Mouse (Mus musculus) hindbrain, embryonic 15.5 days (tissue): ENCODE results near the gene Prelid3b. TPM values are rescaled to one million over a fixed set of nuclear protein-coding genes. Genes with fewer than 3 reads are reported as not detected.
A peak's percentile ranks its signal among the peaks of the same experiment; 100 is the strongest.

Experiments used
- ATAC-seq: fragments of 200-750 bp; cut with Nextera tagmentation; 2 replicates; pipeline ENCODE4 v1.8.0; 2017; ENCODE audit warnings: low read depth, moderate number of reproducible peaks, moderate TSS enrichment; ENCODE audit not compliant: low FRiP score
- H3K27ac ChIP-seq: fragments of 300-500 bp; sonication (generic); replicated peaks from 2 replicates; pipeline ENCODE4 v1.5.1; 2015; ENCODE audit warnings: mild to moderate bottlenecking, inconsistent platforms
- H3K27me3 ChIP-seq: fragments of 300-500 bp; sonication (generic); 2 replicates; pipeline ENCODE4 v1.6.1; 2015; ENCODE audit warnings: control low read depth, inconsistent platforms
- H3K36me3 ChIP-seq: fragments of 300-500 bp; sonication (generic); 2 replicates; pipeline ENCODE4 v1.6.1; 2015; ENCODE audit warnings: control low read depth, inconsistent platforms
- H3K4me1 ChIP-seq: fragments of 300-500 bp; sonication (generic); replicated peaks from 2 replicates; pipeline ENCODE4 v1.6.1; 2015; ENCODE audit warnings: control low read depth, inconsistent platforms
- H3K4me2 ChIP-seq: fragments of 300-500 bp; sonication (generic); 2 replicates; pipeline ENCODE4 v1.6.1; 2015; ENCODE audit warnings: moderate library complexity, mild to moderate bottlenecking, inconsistent platforms
- H3K4me3 ChIP-seq: fragments of 300-500 bp; sonication (generic); 2 replicates; pipeline ENCODE4 v1.5.1; 2015; ENCODE audit warnings: mild to moderate bottlenecking, inconsistent platforms
- H3K9ac ChIP-seq: fragments of 300-500 bp; sonication (generic); 2 replicates; pipeline ENCODE4 v1.6.1; 2015; ENCODE audit warnings: inconsistent platforms
- H3K9me3 ChIP-seq: fragments of 300-500 bp; sonication (generic); 2 replicates; pipeline ENCODE4 v1.6.1; 2016; ENCODE audit warnings: control low read depth, inconsistent platforms
- WGBS: fragments of 180-500 bp; shearing (Covaris S2); methylation state at CpG from one replicate; pipeline ENCODE4 v1.1.7; 2015; 5-methylcytosine and 5-hydroxymethylcytosine counted together
- polyA plus RNA-seq: library from polyadenylated mRNA; unstranded; fragments of >200 nt; fragmentation: Nextera tagmentation; extraction: Ambion mirVana; gene quantifications from 2 replicates; pipeline ENCODE4 v1.2.1, GENCODE M21; 2015

The Prelid3b gene
- polyA plus RNA-seq = 110 and 111 TPM in 2 replicates

DNA sequence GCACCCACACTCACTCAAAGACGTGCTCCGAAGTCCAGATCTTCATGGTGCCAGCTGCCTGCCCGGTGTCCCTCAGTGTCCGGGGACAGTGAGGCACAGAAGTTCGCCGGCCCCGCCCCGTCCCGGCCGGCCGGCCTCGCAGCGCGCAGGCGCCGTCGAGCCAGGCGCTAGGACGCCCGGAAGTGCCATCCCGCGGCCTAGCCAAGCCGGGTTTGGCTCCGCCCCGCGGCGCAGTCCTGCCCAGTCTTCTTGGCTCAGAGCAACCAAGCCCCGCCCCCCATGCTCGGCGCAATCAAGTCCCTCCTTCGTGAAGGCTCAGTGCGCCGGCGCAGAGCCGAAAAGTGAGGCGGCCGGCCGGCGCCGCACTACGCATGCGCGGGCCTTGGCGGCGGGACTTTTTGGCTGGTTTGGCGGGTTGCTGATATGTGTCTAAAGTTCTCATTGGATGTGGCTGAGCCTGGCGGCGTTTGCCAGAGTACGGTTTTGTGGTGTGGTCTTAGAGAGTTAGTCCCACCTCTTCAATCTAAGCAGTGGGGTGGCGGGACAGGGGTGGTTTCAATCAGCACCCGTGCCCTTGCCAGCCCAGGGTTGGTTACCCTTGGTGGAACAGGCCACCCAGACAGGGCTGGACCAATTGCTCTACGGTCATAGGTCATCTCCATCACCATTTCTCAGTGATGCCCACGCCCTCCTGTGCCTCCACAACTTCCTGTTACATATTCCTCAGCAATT lies at the start of gene Prelid3b:
Prelid3b (minus strand) TSS at position 264 of the 732 bp plus-strand sequence.
- no peaks in the 10 kb centered on the region for H3K9me3 ChIP-seq
- peak within 1 kb of the TSS; percentile 53; the same call in 1 of the 2 replicates for H3K27ac ChIP-seq

DNA sequence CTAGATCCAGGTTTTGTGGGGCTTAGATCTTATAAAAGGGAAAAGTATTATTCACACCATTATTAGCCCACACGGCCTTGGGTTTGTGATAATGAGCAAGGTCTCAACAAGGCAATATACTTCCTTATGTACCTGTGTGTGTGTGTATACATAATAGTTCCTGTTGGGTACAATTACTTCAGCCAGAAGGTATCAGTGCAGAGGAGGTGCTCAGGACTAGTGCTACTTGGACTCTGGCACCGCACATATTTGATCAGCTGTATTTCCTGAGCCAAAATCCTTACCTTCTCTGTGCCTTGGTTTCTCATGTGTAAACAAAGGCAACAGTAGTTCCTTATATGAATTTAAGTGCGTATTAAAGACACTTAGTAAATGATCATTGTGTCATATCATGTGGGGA lies 49.3 kb upstream of the Prelid3b start:
- no peaks in the 10 kb centered on the region for H3K27me3 ChIP-seq
- no peak overlapping the region for H3K4me3 ChIP-seq
- no peaks in the 10 kb centered on the region for H3K9me3 ChIP-seq
- WGBS = 92% methylated on average over 3 of the region's 3 CpGs
- no peak overlapping the region for H3K4me2 ChIP-seq
- H3K9ac ChIP-seq = no peak overlapping the region
- ATAC-seq = no peak
- H3K27ac ChIP-seq = no peak overlapping the region
- H3K4me1 ChIP-seq = no peaks in the 10 kb centered on the region
- H3K36me3 ChIP-seq = no peaks in the 10 kb centered on the region

More for the DNA sequence above, at the start of gene Prelid3b:
- Histone ChIP-seq H3K4me3 (peak within 1 kb of the TSS; percentile 67), H3K9ac (peak within 1 kb of the TSS; percentile 56), H3K27me3 (no peaks in the 10 kb centered on the region), H3K36me3 (no peaks in the 10 kb centered on the region; the same call in 1 of the 2 replicates), H3K4me2 (peak within 1 kb of the TSS; percentile 80), H3K4me1 (peaks cover 14% of the 10 kb centered on the region)
- peak; percentile 99 for ATAC-seq
- 1% methylated on average over 53 of the region's 53 CpGs for WGBS

DNA sequence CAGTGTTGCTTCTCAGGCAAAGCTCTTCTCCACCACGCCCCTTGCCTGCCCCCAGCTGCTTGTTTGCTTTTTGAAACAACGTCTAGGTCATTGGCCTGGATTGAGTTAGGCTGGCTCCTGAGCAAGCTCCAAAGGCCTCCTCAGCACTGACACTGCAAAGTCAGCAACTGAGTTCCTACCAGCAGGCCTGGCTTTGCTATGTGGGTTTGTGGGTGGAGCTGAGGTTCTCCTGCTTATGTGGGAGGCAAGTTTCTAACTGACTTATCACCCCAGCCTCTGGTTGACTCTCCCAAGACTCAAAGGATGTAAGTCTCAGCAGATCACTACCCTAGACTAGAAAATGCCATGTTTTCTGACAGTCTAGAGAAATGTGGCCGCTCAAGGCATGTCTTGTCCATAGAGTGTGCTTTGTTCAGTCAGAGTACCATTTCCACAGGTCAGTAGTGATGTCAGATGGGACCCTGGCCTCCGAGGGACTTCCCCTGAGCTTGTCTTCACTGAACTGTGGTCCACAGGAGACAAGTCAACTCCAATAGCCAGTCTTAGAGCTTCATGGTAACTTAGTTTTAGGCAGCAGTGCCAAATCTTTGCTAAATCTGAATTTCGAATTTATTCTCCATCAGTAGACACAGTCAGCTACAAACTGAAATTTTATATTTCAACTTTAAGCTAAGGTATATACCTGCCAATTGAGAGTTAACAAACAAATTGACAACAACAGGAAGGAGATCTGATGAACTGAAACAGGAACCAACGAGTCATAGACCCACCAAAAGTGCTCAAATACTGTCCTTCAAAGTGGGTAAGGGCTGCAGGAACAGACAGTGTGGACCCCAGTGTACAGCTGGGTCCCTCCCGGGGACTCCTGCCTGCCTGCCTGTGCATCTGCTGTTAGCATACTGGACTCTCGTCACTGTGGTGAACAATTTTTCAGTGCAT lies 44.5 kb upstream of the Prelid3b start:
- Histone ChIP-seq H3K27ac (no peak overlapping the region), H3K4me1 (no peaks in the 10 kb centered on the region), H3K36me3 (no peaks in the 10 kb centered on the region), H3K27me3 (no peaks in the 10 kb centered on the region), H3K4me3 (no peak overlapping the region), H3K9ac (no peak overlapping the region), H3K4me2 (no peak overlapping the region), H3K9me3 (no peaks in the 10 kb centered on the region)
- ATAC-seq = no peak
- 76% methylated on average over 8 of the region's 8 CpGs for WGBS

DNA sequence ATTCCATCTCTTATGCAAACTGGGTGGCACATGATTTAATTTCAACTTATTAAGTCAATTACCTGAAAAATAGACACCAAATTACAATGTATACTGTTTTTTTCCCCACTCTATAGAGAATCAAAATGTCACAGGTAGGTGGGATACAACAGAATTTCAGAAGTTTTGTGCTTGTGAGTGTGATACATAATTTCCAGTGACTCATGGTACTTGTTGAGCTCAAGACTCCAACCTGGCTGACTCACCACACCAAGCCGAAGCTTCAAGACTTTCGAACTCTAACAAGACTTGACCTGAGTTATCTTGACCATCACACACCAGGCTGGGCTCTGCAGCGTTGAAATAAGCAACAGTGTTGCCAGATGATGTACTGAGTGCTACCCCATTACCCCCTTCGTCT lies 42.0 kb upstream of the Prelid3b start:
- no peaks in the 10 kb centered on the region for H3K36me3 ChIP-seq
- WGBS = 85% methylated on average over 4 of the region's 4 CpGs
- H3K27me3 ChIP-seq = no peaks in the 10 kb centered on the region
- H3K9ac ChIP-seq = no peak overlapping the region
- no peaks in the 10 kb centered on the region for H3K9me3 ChIP-seq
- no peak overlapping the region for H3K27ac ChIP-seq
- ATAC-seq = no peak
- no peak overlapping the region for H3K4me3 ChIP-seq
- H3K4me1 ChIP-seq = no peaks in the 10 kb centered on the region
- no peak overlapping the region for H3K4me2 ChIP-seq

DNA sequence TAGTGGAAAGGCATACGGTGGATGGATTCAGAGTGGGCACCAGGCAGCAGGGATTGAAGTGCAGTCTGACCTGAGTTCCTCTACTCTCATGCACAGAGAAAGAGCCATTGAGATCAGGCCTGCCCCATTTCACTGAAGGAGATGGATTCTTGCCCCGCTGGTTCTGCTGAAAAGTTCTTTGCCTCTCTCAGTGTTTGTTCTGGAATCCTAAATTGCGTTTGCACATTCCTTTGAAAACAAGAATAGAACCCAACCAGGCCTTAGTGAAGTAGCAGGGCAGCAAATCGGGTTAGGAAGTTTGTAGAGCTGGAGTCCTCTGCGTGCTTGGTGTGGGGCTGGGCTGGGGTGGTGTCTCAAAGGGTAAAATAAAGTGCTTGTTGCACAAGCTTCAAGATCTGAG lies 40.9 kb upstream of the Prelid3b start:
- Histone ChIP-seq H3K27me3 (no peaks in the 10 kb centered on the region), H3K4me1 (no peaks in the 10 kb centered on the region), H3K9me3 (no peaks in the 10 kb centered on the region), H3K36me3 (no peaks in the 10 kb centered on the region), H3K27ac (no peak overlapping the region), H3K9ac (no peak overlapping the region), H3K4me3 (no peak overlapping the region), H3K4me2 (no peak overlapping the region)
- ATAC-seq = no peak
- 73% methylated on average over 5 of the region's 5 CpGs for WGBS

DNA sequence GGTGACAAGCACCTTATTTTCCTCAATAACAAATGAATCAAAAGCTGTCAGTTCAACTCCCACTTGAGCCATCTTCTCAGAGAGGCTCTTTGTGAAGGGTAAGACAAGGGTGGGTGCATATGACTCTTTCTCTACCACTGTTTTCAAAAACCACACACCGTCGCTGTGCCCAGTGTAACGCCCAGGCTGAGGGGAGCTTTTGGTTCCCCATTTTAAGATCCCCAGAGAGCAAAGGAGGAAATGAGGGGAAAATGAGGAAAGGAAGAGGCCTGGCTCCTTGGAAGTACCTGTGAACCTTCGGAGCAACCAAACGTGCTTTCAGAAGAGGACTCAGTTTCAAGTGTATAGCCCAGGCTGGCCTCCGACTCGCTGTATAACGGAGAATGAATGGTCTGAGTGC lies 36.9 kb upstream of the Prelid3b start:
- Histone ChIP-seq H3K9ac (no peak overlapping the region), H3K4me2 (no peak overlapping the region), H3K9me3 (no peaks in the 10 kb centered on the region), H3K36me3 (no peaks in the 10 kb centered on the region), H3K4me3 (no peak overlapping the region), H3K27me3 (no peaks in the 10 kb centered on the region), H3K4me1 (no peaks in the 10 kb centered on the region), H3K27ac (no peak overlapping the region)
- ATAC-seq = no peak
- WGBS = 93% methylated on average over 8 of the region's 8 CpGs

DNA sequence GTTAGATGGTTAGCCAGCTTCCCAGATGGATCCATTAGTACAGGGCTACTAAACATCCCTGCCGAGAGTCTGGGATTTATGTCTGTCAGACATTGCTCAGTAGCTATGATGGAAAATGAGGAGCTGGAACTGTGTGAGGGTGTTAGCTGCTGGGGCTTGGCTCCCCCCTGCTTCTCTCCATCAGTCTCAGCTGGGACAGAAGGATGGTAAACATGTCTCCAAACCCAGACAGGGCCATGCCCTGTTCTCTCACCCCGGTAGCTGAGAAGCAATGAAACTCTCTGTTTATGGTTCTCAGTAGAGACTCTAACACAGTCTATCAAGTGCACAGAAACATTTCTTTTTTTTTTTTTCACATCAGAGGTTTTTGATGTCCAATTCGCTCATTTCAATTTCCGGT lies 35.1 kb upstream of the Prelid3b start:
- no peak for ATAC-seq
- no peaks in the 10 kb centered on the region for H3K9me3 ChIP-seq
- H3K27me3 ChIP-seq = no peaks in the 10 kb centered on the region
- no peak overlapping the region for H3K9ac ChIP-seq
- H3K4me3 ChIP-seq = no peak overlapping the region
- H3K4me1 ChIP-seq = no peaks in the 10 kb centered on the region
- H3K27ac ChIP-seq = no peak overlapping the region
- WGBS = 88% methylated on average over 4 of the region's 4 CpGs
- H3K36me3 ChIP-seq = no peaks in the 10 kb centered on the region
- H3K4me2 ChIP-seq = no peak overlapping the region

DNA sequence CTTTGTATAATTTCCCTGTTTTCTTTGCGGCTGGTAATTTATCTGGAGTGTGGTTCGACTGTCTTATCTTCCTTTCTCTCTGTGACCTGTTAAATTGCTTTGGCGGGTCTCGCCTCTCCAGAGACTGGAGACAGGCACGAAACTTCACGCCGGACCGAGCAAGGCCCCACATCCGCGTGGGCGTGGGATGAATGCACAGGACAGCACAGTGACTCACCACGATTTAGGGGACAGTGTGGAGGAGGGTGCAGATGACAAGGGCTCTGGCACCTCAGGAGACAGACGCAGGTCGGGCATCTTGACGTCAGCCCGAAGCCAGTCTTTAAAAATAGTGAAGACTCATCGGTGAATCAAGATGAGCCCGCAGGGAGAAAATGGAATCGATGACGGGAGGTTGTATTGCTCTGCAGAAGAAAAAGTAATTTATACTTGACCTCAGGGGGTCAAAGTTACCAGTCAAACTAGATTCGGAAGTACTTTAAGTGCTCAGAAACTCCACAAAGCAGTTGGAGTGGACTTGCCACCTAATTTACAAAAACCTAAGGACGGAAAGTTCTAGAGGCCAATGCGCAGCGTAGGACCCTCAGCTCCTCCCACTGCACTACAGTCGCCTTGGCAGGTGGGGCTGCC lies 30.1 kb upstream of the Prelid3b start:
- no peak for ATAC-seq
- H3K36me3 ChIP-seq = no peaks in the 10 kb centered on the region

DNA sequence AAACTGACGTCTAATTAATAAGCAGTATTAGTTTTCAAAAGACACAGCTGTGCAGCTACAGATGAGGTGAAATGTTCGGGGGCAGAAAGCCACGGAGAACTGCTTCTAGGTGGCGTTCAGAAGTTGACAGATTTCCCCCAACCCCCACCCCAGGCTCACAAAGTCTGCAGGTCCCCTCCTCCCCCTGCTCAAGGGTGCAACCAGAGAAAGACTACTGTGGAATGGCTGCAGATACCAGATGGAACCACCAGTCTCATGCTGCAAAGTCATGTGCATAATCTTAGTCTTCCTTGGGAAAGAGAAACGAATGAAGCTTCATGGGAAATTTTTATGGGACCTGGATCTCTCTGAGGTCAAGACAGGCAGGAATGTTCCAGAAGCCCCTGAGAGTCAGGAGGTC lies 29.4 kb upstream of the Prelid3b start:
- no peak overlapping the region for H3K27ac ChIP-seq
- no peaks in the 10 kb centered on the region for H3K4me1 ChIP-seq
- H3K9ac ChIP-seq = no peak overlapping the region
- peak; percentile 38; the same call in 1 of the 2 replicates for ATAC-seq
- no peak overlapping the region for H3K4me3 ChIP-seq
- no peaks in the 10 kb centered on the region for H3K27me3 ChIP-seq
- no peak overlapping the region for H3K4me2 ChIP-seq
- H3K36me3 ChIP-seq = no peaks in the 10 kb centered on the region
- no peaks in the 10 kb centered on the region for H3K9me3 ChIP-seq
- WGBS = 33% methylated on average over 5 of the region's 5 CpGs

More for the DNA sequence above, 30.1 kb upstream of the Prelid3b start:
- no peaks in the 10 kb centered on the region for H3K9me3 ChIP-seq
- no peaks in the 10 kb centered on the region for H3K27me3 ChIP-seq
- H3K4me3 ChIP-seq = no peak overlapping the region
- H3K4me2 ChIP-seq = no peak overlapping the region; the same call in 1 of the 2 replicates
- H3K4me1 ChIP-seq = no peaks in the 10 kb centered on the region
- 68% methylated on average over 25 of the region's 25 CpGs for WGBS
- H3K9ac ChIP-seq = no peak overlapping the region
- no peak overlapping the region for H3K27ac ChIP-seq

DNA sequence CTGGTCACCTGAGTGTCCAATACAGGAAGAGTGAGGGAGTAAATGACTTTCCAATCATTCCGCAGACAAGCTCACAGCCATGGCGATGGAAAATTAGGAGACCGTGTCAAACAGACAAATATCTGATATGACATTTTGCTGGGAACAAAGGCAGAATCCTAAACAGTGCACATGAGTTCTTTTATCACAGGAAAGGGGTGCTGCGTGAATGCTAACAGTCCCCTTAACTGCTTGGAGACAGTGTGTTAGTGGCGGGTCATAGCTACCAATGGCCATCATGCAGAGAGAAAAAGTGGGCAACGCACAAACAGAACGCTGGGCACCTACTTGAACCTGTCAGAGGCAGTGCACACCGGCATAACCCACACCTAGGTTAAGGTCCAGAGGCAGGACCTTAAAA lies 28.6 kb upstream of the Prelid3b start:
- WGBS = 68% methylated on average over 8 of the region's 8 CpGs
- Histone ChIP-seq H3K9ac (no peak overlapping the region), H3K4me3 (no peak overlapping the region), H3K27ac (no peak overlapping the region; the same call in 1 of the 2 replicates), H3K27me3 (no peaks in the 10 kb centered on the region), H3K36me3 (no peaks in the 10 kb centered on the region), H3K4me2 (no peak overlapping the region), H3K9me3 (no peaks in the 10 kb centered on the region), H3K4me1 (no peaks in the 10 kb centered on the region)
- peak; percentile 30; the same call in 1 of the 2 replicates for ATAC-seq

DNA sequence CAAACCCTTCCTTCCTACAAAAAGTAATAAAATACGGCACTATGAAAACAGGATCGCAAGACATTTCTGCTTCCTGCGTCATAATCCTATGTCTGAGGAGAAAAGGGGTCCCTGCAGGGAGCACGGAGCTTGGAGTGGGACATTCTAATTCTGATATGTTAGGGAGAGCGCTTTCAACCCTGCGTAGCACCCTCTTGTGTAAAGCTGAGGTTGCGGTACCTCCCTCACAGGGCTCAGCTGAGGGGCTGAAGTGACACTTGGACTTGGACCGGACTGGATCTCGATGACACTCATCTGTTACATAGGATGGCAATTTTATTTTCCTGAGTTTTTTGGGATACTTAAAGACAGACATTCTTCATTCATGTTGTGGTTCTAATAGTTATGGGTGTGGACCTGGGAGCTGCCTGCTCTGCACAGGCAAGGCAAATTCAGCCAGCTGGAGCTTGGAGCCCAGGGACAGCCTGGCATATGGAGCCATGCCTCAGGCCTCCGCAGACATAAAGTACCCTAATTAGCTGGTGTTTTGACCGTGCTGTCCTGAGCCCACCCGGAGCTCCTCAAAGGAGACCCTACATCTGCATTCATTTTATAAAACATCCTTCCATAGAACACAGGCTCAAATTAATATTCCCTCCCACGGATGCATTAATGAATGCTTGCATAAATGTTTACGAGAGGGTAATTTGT lies 28.1 kb upstream of the Prelid3b start:
- Histone ChIP-seq H3K4me3 (no peak overlapping the region), H3K4me2 (no peak overlapping the region), H3K27me3 (no peaks in the 10 kb centered on the region), H3K36me3 (no peaks in the 10 kb centered on the region), H3K9me3 (no peaks in the 10 kb centered on the region), H3K4me1 (no peaks in the 10 kb centered on the region), H3K9ac (no peak overlapping the region), H3K27ac (no peak overlapping the region)
- WGBS = 69% methylated on average over 14 of the region's 14 CpGs
- ATAC-seq = no peak
